Mouse (Mus musculus): ENCODE measurements around the gene Ptms.

DNA sequence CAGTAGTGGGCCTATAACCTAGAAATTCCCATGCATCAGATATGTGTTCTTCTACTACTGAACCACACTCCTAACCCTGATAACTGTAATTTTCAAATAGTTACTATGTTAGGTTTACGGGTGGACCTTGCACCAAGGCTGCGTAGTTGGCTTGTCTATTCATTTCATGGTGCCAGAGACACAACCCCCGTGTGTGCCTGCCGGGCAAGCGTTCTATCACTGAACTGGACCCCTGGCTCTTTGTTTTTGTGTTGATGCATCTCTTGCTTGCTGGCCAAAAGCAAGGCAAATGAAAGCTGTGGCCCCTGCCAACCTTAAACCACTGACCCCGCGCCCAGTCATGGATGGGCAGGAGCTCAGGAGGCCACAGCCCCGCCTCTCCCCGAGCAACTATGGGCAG is 38.1 kb downstream of the Ptms start:
- TF ChIP-seq TAL1 (IDR thresholded peaks at IDR 0.05; ENCODE audit: low read length) (no peak), GATA1 (IDR thresholded peaks at IDR 0.05; ENCODE audit: low read length) (no peak)
